In genomic region chr17:31521948-31522347, GRCm38 (mm10) we compare ENCODE assay signal across 12 mouse cellular contexts. TPM values are rescaled to one million over a fixed set of nuclear protein-coding genes. Genes with fewer than 3 reads are reported as not detected.
DNase-seq lines count a peak whose midpoint lies in the region; ATAC-seq and TF ChIP-seq lines count a peak whose summit lies in the region.
"Had no signal": no experiment of that assay in that cellular context is flagged by ENCODE, and none has a peak within 500 bp of the region (broad histone marks: within the 10 kb centered on the region; RNA-seq: fewer than 3 reads in every experiment).

No protein-coding gene starts in this region.

- no peak overlapping the region for H3K27ac ChIP-seq in kidney, embryonic 15.5 days
- peak overlapping the region; percentile 50; the same call in 1 of the 2 replicates for H3K27ac ChIP-seq in forebrain, embryonic 14.5 days (ENCODE audit: low read depth, low read length)
- H3K27ac ChIP-seq in midbrain, postnatal 0 days (ENCODE audit: low read depth, low read length): no peak overlapping the region
- H3K27ac ChIP-seq: neural tube, embryonic 12.5 days had no signal

- H3K9me3 ChIP-seq in kidney, embryonic 15.5 days (replicated peaks): no peaks in the 10 kb centered on the region
- H3K9me3 ChIP-seq in forebrain, embryonic 14.5 days (replicated peaks; ENCODE audit: control insufficient read depth, low read length): no peaks in the 10 kb centered on the region
- H3K9me3 ChIP-seq in midbrain, postnatal 0 days (ENCODE audit: low read length): no peaks in the 10 kb centered on the region
- H3K9me3 ChIP-seq: neural tube, embryonic 12.5 days had no signal

- H3K27me3 ChIP-seq in kidney, embryonic 15.5 days: no peaks in the 10 kb centered on the region
- no peaks in the 10 kb centered on the region for H3K27me3 ChIP-seq in forebrain, embryonic 14.5 days (replicated peaks; ENCODE audit: control insufficient read depth, insufficient read depth, low read length)
- H3K27me3 ChIP-seq in midbrain, postnatal 0 days (ENCODE audit: insufficient read depth, low read length): no peaks in the 10 kb centered on the region
- H3K27me3 ChIP-seq: neural tube, embryonic 12.5 days had no signal

- TF ChIP-seq CTCF in midbrain, postnatal 0 days (IDR thresholded peaks at IDR 0.05): no peak

- 86% methylated on average over 6 of the region's 6 CpGs for WGBS in kidney, embryonic 15.5 days
- WGBS in forebrain, embryonic 14.5 days: 76% methylated on average over 6 of the region's 6 CpGs
- 73% methylated on average over 6 of the region's 6 CpGs for WGBS in midbrain, postnatal 0 days

- 0 out of 2 replicates have a peak overlapping the region, but pooled peaks have one; percentile 65 for H3K4me2 ChIP-seq in kidney, embryonic 15.5 days
- H3K4me2 ChIP-seq in forebrain, embryonic 14.5 days (ENCODE audit: low read length): peak overlapping the region; percentile 80; the same call in 1 of the 2 replicates
- peak overlapping the region; percentile 9; the same call in 1 of the 2 replicates for H3K4me2 ChIP-seq in midbrain, postnatal 0 days (ENCODE audit: low read depth, low read length, poor library complexity, severe bottlenecking)

- DNase-seq in adrenal gland, postnatal 10 days: peak; percentile 29
- DNase-seq in adrenal gland, postnatal 25 days: no peak
- DNase-seq in kidney, adult 8-10 months: no peak
- DNase-seq in forebrain, embryonic 14.5 days (ENCODE audit: low spot score): peak; percentile 30
- peak; percentile 13 for DNase-seq in midbrain, postnatal 0 days (ENCODE audit: low spot score)
- no peak for DNase-seq in adrenal gland, postnatal 4 days (ENCODE audit: low spot score in 2 of 2)
- no peak for DNase-seq in lung, postnatal 14 days
- DNase-seq: kidney, postnatal 4 days; thymus, postnatal 25 days had no signal

- ATAC-seq in kidney, embryonic 15.5 days (replicated peaks; ENCODE audit: low FRiP score): no peak
- ATAC-seq in forebrain, embryonic 14.5 days: no peak
- ATAC-seq in midbrain, postnatal 0 days (ENCODE audit: low FRiP score): no peak
- ATAC-seq: lung, postnatal 0 days had no signal

- H3K4me3 ChIP-seq in kidney, embryonic 15.5 days (replicated peaks): no peak overlapping the region
- no peak overlapping the region for H3K4me3 ChIP-seq in forebrain, embryonic 14.5 days (ENCODE audit: low read depth, low read length)
- H3K4me3 ChIP-seq in midbrain, postnatal 0 days (ENCODE audit: low read depth, low read length): no peak overlapping the region
- H3K4me3 ChIP-seq: neural tube, embryonic 12.5 days had no signal

- H3K4me1 ChIP-seq in kidney, embryonic 15.5 days: peaks cover 19% of the 10 kb centered on the region
- H3K4me1 ChIP-seq in forebrain, embryonic 14.5 days (ENCODE audit: control insufficient read depth, insufficient read depth, low read length): peaks cover 7% of the 10 kb centered on the region; the same call in 1 of the 2 replicates
- 0 out of 2 replicates have a peak, but pooled peaks cover 2% of the 10 kb centered on the region for H3K4me1 ChIP-seq in midbrain, postnatal 0 days (ENCODE audit: insufficient read depth, low read length)

- no peak overlapping the region for H3K9ac ChIP-seq in kidney, embryonic 15.5 days
- no peak overlapping the region for H3K9ac ChIP-seq in forebrain, embryonic 14.5 days (ENCODE audit: low read length)
- H3K9ac ChIP-seq in midbrain, postnatal 0 days (replicated peaks; ENCODE audit: low read length, poor library complexity, severe bottlenecking): no peak overlapping the region
- H3K9ac ChIP-seq: neural tube, embryonic 12.5 days had no signal

- H3K36me3 ChIP-seq in kidney, embryonic 15.5 days: peaks cover 27% of the 10 kb centered on the region
- peaks cover 10% of the 10 kb centered on the region for H3K36me3 ChIP-seq in forebrain, embryonic 14.5 days (ENCODE audit: control insufficient read depth, insufficient read depth, low read length)
- H3K36me3 ChIP-seq in midbrain, postnatal 0 days (ENCODE audit: insufficient read depth, low read length): peaks cover 2% of the 10 kb centered on the region; the same call in 1 of the 2 replicates

RNA-seq across cellular contexts. Expression of gene Ndufv3, which starts 2.0 kb away (rescaled TPM):
- 100 to 1,000 TPM; 637 to 664 TPM for total RNA-seq in adrenal gland, postnatal 10 days (2021)
- 379 and 390 TPM in 2 replicates for total RNA-seq in adrenal gland, postnatal 25 days (2021)
- polyA plus RNA-seq in kidney, embryonic 15.5 days (2015; fragmentation: Nextera tagmentation; extraction: Ambion mirVana): 261 TPM in 2 replicates
- polyA plus RNA-seq in forebrain, embryonic 14.5 days (2014; fragmentation: Nextera tagmentation; extraction: Ambion mirVana): 377 and 457 TPM in 2 replicates
- total RNA-seq in midbrain, postnatal 0 days (2014; rRNA removed): 221 and 257 TPM in 2 replicates
- 513 and 552 TPM in 2 replicates for polyA plus RNA-seq in midbrain, postnatal 0 days (2015; fragmentation: Nextera tagmentation; extraction: Ambion mirVana)
- total RNA-seq in adrenal gland, postnatal 4 days (2021): 100 to 1,000 TPM; 359 to 397 TPM

RNA-seq across cellular contexts. Expression of gene Wdr4, which starts 2.2 kb away (rescaled TPM):
- 10 to 100 TPM; 22.9 to 28.0 TPM for total RNA-seq in adrenal gland, postnatal 10 days (2021)
- 16.1 and 27.8 TPM in 2 replicates for total RNA-seq in adrenal gland, postnatal 25 days (2021)
- 46.5 and 49.6 TPM in 2 replicates for polyA plus RNA-seq in kidney, embryonic 15.5 days (2015; fragmentation: Nextera tagmentation; extraction: Ambion mirVana)
- polyA plus RNA-seq in forebrain, embryonic 14.5 days (2014; fragmentation: Nextera tagmentation; extraction: Ambion mirVana): 31.3 and 34.3 TPM in 2 replicates
- 66.0 and 66.8 TPM in 2 replicates for total RNA-seq in midbrain, postnatal 0 days (2014; rRNA removed)
- polyA plus RNA-seq in midbrain, postnatal 0 days (2015; fragmentation: Nextera tagmentation; extraction: Ambion mirVana): 27.0 and 29.3 TPM in 2 replicates
- total RNA-seq in adrenal gland, postnatal 4 days (2021): 10 to 100 TPM; 31.4 to 33.7 TPM

RNA-seq across cellular contexts. Expression of gene Pknox1, which starts 42.6 kb away (rescaled TPM):
- 10 to 100 TPM; 15.4 to 21.8 TPM for total RNA-seq in adrenal gland, postnatal 10 days (2021)
- total RNA-seq in adrenal gland, postnatal 25 days (2021): 23.9 and 25.0 TPM in 2 replicates
- polyA plus RNA-seq in kidney, embryonic 15.5 days (2015; fragmentation: Nextera tagmentation; extraction: Ambion mirVana): 36.7 and 40.5 TPM in 2 replicates
- 36.4 and 36.8 TPM in 2 replicates for polyA plus RNA-seq in forebrain, embryonic 14.5 days (2014; fragmentation: Nextera tagmentation; extraction: Ambion mirVana)
- total RNA-seq in midbrain, postnatal 0 days (2014; rRNA removed): 18.3 and 22.7 TPM in 2 replicates
- polyA plus RNA-seq in midbrain, postnatal 0 days (2015; fragmentation: Nextera tagmentation; extraction: Ambion mirVana): 14.3 and 14.9 TPM in 2 replicates
- 10 to 100 TPM; 22.0 to 26.7 TPM for total RNA-seq in adrenal gland, postnatal 4 days (2021)

Comparison
In these comparisons a context has a peak if more than half of its experiments do, and no peak if none do; other contexts are left out.
1. DNase-seq: peak in adrenal gland, postnatal 10 days (single experiment), forebrain, embryonic 14.5 days (single experiment) and midbrain, postnatal 0 days (single experiment); none in adrenal gland, postnatal 25 days (single experiment), kidney, adult 8-10 months (0 of 2), adrenal gland, postnatal 4 days (0 of 2) and lung, postnatal 14 days (single experiment).
2. H3K4me2 ChIP-seq: peak in every context shown above with its lines; median percentile 80 in forebrain, embryonic 14.5 days; 65 in kidney, embryonic 15.5 days; 9 in midbrain, postnatal 0 days.